9 mouse cellular contexts compared by ENCODE assay signal in genomic region chr17:88336140-88336769, GRCm38 (mm10).
A peak's percentile ranks its signal among the peaks of the same experiment; 100 is the strongest.
DNase-seq lines count a peak whose midpoint lies in the region; ATAC-seq lines count a peak whose summit lies in the region.
"Had no signal": no experiment of that assay in that cellular context is flagged by ENCODE, and none has a peak within 500 bp of the region (broad histone marks: within the 10 kb centered on the region; RNA-seq: fewer than 3 reads in every experiment).

No protein-coding gene starts in this region.

- H3K9ac ChIP-seq in hindbrain, embryonic 12.5 days, result no peak overlapping the region
- H3K9ac ChIP-seq: limb, embryonic 12.5 days had no signal

- whole genome bisulfite sequencing in hindbrain, embryonic 12.5 days, result 75% methylated on average over 3 of the region's 3 CpGs

- H3K36me3 ChIP-seq in hindbrain, embryonic 12.5 days, result no peaks in the 10 kb centered on the region
- H3K36me3 ChIP-seq: limb, embryonic 12.5 days had no signal

- no peak overlapping the region for H3K27ac ChIP-seq in hindbrain, embryonic 12.5 days
- H3K27ac ChIP-seq: limb, embryonic 12.5 days had no signal

- intact Hi-C loops in heart, postnatal 25 days (cut with DNase I), result no loop called here

- H3K4me2 ChIP-seq in hindbrain, embryonic 12.5 days (replicated peaks), result no peak overlapping the region
- H3K4me2 ChIP-seq: limb, embryonic 12.5 days had no signal

- peak; percentile 78 for ATAC-seq in cerebellum, adult (ENCODE audit: insufficient number of reproducible peaks, low FRiP score, low TSS enrichment)
- ATAC-seq in hindbrain, embryonic 12.5 days (ENCODE audit: low FRiP score), result no peak

- DNase-seq in cerebellum, postnatal 4 days (ENCODE audit: low spot score in 2 of 2), result no peak
- DNase-seq in urinary bladder, postnatal 14 days (ENCODE audit: low spot score), result peak; percentile 33
- no peak for DNase-seq in urinary bladder, postnatal 25 days (ENCODE audit: low spot score)
- DNase-seq in heart, postnatal 25 days (ENCODE audit: low spot score), result peak; percentile 54
- no peak for DNase-seq in spleen, postnatal 14 days (ENCODE audit: low spot score in 2 of 2)
- no peak for DNase-seq in right cerebral cortex, postnatal 4 days

- no peaks in the 10 kb centered on the region for H3K4me1 ChIP-seq in hindbrain, embryonic 12.5 days
- H3K4me1 ChIP-seq: limb, embryonic 12.5 days had no signal

- peaks cover 9% of the 10 kb centered on the region for H3K27me3 ChIP-seq in hindbrain, embryonic 12.5 days
- H3K27me3 ChIP-seq: limb, embryonic 12.5 days had no signal

- no peaks in the 10 kb centered on the region for H3K9me3 ChIP-seq in hindbrain, embryonic 12.5 days (replicated peaks)
- H3K9me3 ChIP-seq: limb, embryonic 12.5 days had no signal

- H3K4me3 ChIP-seq in hindbrain, embryonic 12.5 days, result no peak overlapping the region
- H3K4me3 ChIP-seq: limb, embryonic 12.5 days had no signal

Comparison
In these comparisons a context has a peak if more than half of its experiments do, and no peak if none do; other contexts are left out.
1. DNase-seq: peak in urinary bladder, postnatal 14 days (single experiment) and heart, postnatal 25 days (single experiment); none in cerebellum, postnatal 4 days (0 of 2), urinary bladder, postnatal 25 days (single experiment), spleen, postnatal 14 days (0 of 2) and right cerebral cortex, postnatal 4 days (single experiment).